Mouse (Mus musculus) C2C12 (cell line): Measurements from ENCODE around the gene Ptprj. TPM values are rescaled to one million over a fixed set of nuclear protein-coding genes. Genes with fewer than 3 reads are reported as not detected.
"Not testable (repeated sequence)": the region's sequence is repeated elsewhere in the genome, so short reads cannot be mapped to it uniquely, and the experiment has no call there.

ENCODE experiments used
- H3K27me3 ChIP-seq: one replicate; pipeline ENCODE4 v1.6.1; 2011; ENCODE audit not compliant: control insufficient read depth, insufficient read depth, insufficient read length
- H3K36me3 ChIP-seq: one replicate; pipeline ENCODE4 v1.6.1; 2011; ENCODE audit not compliant: control insufficient read depth, insufficient read depth
- H3K4me3 ChIP-seq: one replicate; pipeline ENCODE4 v1.5.1; 2011; ENCODE audit warnings: mild to moderate bottlenecking, control low read depth; ENCODE audit not compliant: poor library complexity, insufficient read depth, severe bottlenecking
- H3K79me2 ChIP-seq: one replicate; pipeline ENCODE4 v1.6.1; 2011; ENCODE audit not compliant: control insufficient read depth, insufficient read depth
- H3K79me3 ChIP-seq: one replicate; pipeline ENCODE4 v1.6.1; 2011; ENCODE audit warnings: low read depth, control low read depth
- H3ac ChIP-seq: one replicate; pipeline ENCODE3; 2011; ENCODE audit warnings: low read depth; ENCODE audit not compliant: control insufficient read depth, insufficient read length
- polyA plus RNA-seq: library from polyadenylated mRNA; unstranded; fragments of >200 nt; fragmentation: generic; extraction: Trizol; gene quantifications from one replicate; pipeline ENCODE4 v1.2.1, GENCODE M21; 2012; ENCODE audit warnings: missing spikeins

Ptprj gene
- polyA plus RNA-seq, 1 experiment, result 1.1 TPM

DNA sequence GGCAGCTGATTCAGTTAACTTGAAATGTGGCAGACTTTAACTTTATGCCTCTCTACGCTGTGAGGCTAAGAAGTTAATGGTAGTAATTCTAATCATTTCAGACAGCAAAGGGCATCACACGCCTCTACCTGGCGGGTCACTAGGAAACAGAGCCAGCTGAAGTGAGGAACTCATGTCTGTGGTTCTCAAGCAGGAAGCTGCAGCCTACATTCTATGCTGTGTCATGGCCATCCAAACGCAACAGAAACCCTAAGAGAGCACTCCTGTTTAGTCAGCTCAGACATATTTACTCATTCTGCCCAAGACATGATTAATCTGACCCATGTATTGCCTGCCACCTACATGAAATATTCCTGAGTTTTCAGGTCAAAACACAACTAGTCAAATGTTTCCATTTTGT, 155.5 kb downstream of the Ptprj start:
- not testable (repeated sequence) for H3K36me3 ChIP-seq, H3K79me3 ChIP-seq, H3K79me2 ChIP-seq, H3K4me3 ChIP-seq, H3K27me3 ChIP-seq, H3ac ChIP-seq

DNA sequence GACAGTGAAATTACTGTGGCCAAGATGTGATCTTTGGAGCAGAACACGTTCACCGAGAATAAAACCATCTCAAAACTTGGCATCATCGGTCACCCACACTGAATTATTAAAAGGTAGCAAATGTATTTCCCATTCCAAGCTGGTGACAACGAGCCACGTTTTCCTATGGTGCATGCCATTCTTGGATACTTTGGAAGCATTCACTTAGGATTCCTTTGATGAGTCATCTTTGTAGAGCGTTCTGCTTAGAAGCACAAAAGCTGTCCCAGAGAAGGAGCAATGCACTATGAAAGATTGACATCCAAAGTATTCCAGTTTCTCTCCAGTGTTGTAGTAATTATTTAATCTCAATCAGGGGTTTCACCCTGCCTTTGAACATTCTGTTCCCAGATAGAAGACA, 158.2 kb downstream of the Ptprj start:
- H3K27me3 ChIP-seq, H3K4me3 ChIP-seq, H3K79me3 ChIP-seq, H3K79me2 ChIP-seq, H3ac ChIP-seq, H3K36me3 ChIP-seq: not testable (repeated sequence)

DNA sequence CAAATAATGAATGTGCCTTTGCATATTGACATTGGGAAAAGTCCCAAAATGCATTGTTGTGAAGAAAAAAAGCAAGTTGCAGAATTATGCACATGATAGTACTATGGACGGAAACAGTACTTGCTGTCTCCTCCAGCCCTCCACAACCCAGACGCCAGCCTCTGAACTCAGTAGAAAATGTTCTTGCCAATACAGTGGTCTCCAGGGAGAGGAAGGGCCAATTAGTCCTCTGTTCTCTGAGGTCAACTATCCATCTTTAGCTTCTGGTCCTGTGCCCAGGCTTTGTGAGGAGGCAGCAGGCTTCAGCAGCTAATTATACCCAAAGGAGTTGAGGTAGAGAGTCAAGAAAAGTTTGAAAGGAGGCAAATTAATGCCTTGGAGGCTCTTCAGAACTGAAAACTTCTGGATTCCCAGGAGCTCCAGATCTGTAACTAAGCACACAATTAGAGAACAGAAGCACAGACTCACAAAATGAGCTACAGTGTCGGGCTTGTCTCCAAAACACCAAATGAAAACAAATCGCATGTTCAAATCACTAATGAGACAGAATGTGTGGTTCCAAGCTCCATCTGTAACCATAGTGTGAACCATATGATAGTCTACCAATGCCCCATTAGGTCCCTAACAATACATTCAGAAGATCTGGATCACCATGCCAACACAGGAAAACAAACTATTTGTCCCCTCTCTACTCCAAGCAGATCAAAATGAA, 166.2 kb downstream of the Ptprj start:
- H3K79me3 ChIP-seq, H3K36me3 ChIP-seq, H3K4me3 ChIP-seq, H3K79me2 ChIP-seq, H3K27me3 ChIP-seq, H3ac ChIP-seq: not testable (repeated sequence)

DNA sequence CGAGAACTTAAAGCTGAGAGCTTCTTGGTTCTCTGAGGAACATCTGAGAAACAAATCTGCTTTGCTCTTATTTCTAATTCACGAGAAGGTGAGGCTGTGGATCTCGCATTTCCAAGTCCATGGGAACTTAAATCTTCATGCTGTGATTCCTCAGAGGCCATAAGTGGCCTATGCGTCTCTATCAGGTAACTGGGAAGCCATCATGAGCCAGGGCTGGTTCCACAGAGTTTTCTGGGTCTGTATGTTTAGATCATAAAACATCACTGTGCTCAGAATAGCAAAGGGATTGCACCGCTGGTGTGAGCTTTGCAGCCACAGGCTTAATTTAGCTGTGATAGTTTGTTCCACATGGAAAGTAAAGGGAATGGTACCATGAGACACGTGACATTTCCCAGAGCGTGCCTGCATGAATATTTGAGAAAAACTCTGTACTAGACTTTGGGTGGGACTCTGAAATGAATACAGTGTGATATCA, 181.8 kb downstream of the Ptprj start, which contains the start of gene Olfr1274-ps:
Gene Olfr1274-ps (plus strand): TSS at position 51 of the 475 bp plus-strand sequence.
- not testable (repeated sequence) for H3K79me3 ChIP-seq, H3K79me2 ChIP-seq

More for the DNA sequence above, 181.8 kb downstream of the Ptprj start, which contains the start of gene Olfr1274-ps:
- not testable (repeated sequence) for H3K4me3 ChIP-seq, H3K36me3 ChIP-seq, H3ac ChIP-seq, H3K27me3 ChIP-seq

Other genes with a start within 250 kb of the Ptprj start
- not detected for gene Olfr1274-ps, start 182.0 kb downstream of the Ptprj start, polyA plus RNA-seq
- gene Nup160, start 96.6 kb upstream of the Ptprj start, polyA plus RNA-seq, result 15.1 TPM
- gene Fnbp4, start 164.7 kb upstream of the Ptprj start, polyA plus RNA-seq, result 12.1 TPM
- gene Agbl2, start 202.1 kb upstream of the Ptprj start, polyA plus RNA-seq, result not detected